Mouse (Mus musculus): Measurements from ENCODE around the gene Mgat3.

DNA sequence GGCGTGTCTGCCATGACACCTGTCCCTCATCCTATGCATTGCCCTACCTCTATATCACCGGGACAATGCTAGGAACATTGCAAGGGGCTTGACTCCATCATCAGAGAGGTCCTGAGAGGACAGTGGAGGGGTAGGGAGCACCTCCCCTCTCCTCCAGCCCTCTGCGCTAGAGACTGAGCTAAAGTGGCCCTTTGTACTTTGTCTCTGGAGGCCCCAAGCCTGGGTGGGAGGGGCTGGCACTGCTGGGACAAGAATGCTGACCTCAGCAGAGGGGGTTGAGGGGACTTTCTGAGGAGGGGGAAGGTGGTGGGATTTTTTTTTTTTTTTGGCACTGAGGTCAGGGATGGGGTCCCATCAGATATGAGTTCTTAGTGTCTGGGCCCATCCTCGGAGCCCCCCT, 16.6 kb downstream of the Mgat3 start:
- TF ChIP-seq CTCF (IDR thresholded peaks at IDR 0.05; ENCODE audit: low read depth) (no peak), EP300 (IDR thresholded peaks at IDR 0.05; ENCODE audit: low read depth) (no peak)
